Mouse (Mus musculus) forebrain, embryonic 14.5 days (tissue): Measurements from ENCODE around the gene Mical1. TPM values are rescaled to one million over a fixed set of nuclear protein-coding genes. Genes with fewer than 3 reads are reported as not detected.

ENCODE experiments used
- ATAC-seq: fragments of 200-750 bp; cut with Nextera tagmentation; 2 replicates; pipeline ENCODE4 v1.8.0; 2017; ENCODE audit warnings: mild to moderate bottlenecking, moderate library complexity
- DNase-seq: peaks from one replicate; pipeline ENCODE4 v3.0.0-alpha.2; 2015; ENCODE audit warnings: low spot score
- H3K27ac ChIP-seq: fragments of 300-500 bp; sonication (generic); 2 replicates; pipeline ENCODE4 v1.5.1; 2014; ENCODE audit warnings: low read depth, mild to moderate bottlenecking, control low read depth, low read length, moderate library complexity
- H3K27me3 ChIP-seq: fragments of 300-500 bp; sonication (generic); replicated peaks from 2 replicates; pipeline ENCODE4 v1.6.1; 2014; ENCODE audit warnings: low read length, control low read depth, mixed read lengths; ENCODE audit not compliant: control insufficient read depth, insufficient read depth
- H3K36me3 ChIP-seq: fragments of 300-500 bp; sonication (generic); 2 replicates; pipeline ENCODE4 v1.6.1; 2014; ENCODE audit warnings: low read length, control low read depth; ENCODE audit not compliant: control insufficient read depth, insufficient read depth
- H3K4me1 ChIP-seq: fragments of 300-500 bp; sonication (generic); 2 replicates; pipeline ENCODE4 v1.6.1; 2014; ENCODE audit warnings: antibody characterized with exemption, low read length, control low read depth; ENCODE audit not compliant: control insufficient read depth, insufficient read depth
- H3K4me2 ChIP-seq: fragments of 300-500 bp; sonication (generic); 2 replicates; pipeline ENCODE4 v1.6.1; 2014; ENCODE audit warnings: mild to moderate bottlenecking, control low read depth, low read length
- H3K4me3 ChIP-seq: fragments of 300-500 bp; sonication (generic); 2 replicates; pipeline ENCODE4 v1.5.1; 2014; ENCODE audit warnings: low read depth, low read length, control low read depth
- H3K9ac ChIP-seq: fragments of 300-500 bp; sonication (generic); 2 replicates; pipeline ENCODE4 v1.6.1; 2014; ENCODE audit warnings: mild to moderate bottlenecking, low read length, control low read depth, moderate library complexity
- H3K9me3 ChIP-seq: fragments of 300-500 bp; sonication (generic); replicated peaks from 2 replicates; pipeline ENCODE4 v1.6.1; 2016; ENCODE audit warnings: low read length, control low read depth, mixed read lengths; ENCODE audit not compliant: control insufficient read depth
- WGBS: fragments of 180-500 bp; shearing (Covaris S2); extraction: QIAGEN DNeasy Blood & Tissue Kit; methylation state at CpG from one replicate; pipeline ENCODE4 v1.1.7; 2014; 5-methylcytosine and 5-hydroxymethylcytosine counted together
- polyA plus RNA-seq: library from polyadenylated mRNA; unstranded; fragments of >200 nt; fragmentation: Nextera tagmentation; extraction: Ambion mirVana; gene quantifications from 2 replicates; pipeline ENCODE4 v1.2.1, GENCODE M21; 2014

Mical1 gene
- polyA plus RNA-seq, 1 experiment from 2014 or later = 24.9 TPM

GRCm38 (mm10) chr10:41485778-41486177, 9.7 kb downstream of the Mical1 start:
- Histone ChIP-seq H3K9me3 (no peaks in the 10 kb centered on the region), H3K27me3 (no peaks in the 10 kb centered on the region), H3K9ac (no peak overlapping the region), H3K4me3 (no peak overlapping the region), H3K4me2 (no peak overlapping the region), H3K4me1 (peaks cover 15% of the 10 kb centered on the region), H3K27ac (no peak overlapping the region), H3K36me3 (peaks cover 64% of the 10 kb centered on the region)
- ATAC-seq (no peak), DNase-seq (no peak)
- WGBS = 94% methylated on average over 16 of the region's 16 CpGs

- DNase-seq (no peak), ATAC-seq (no peak)
- whole genome bisulfite sequencing = 83% methylated on average over 14 of the region's 14 CpGs
- Histone ChIP-seq H3K27ac (no peak overlapping the region), H3K36me3 (peaks cover 58% of the 10 kb centered on the region), H3K9me3 (no peaks in the 10 kb centered on the region), H3K9ac (no peak overlapping the region), H3K4me3 (no peak overlapping the region), H3K4me2 (no peak overlapping the region), H3K27me3 (no peaks in the 10 kb centered on the region), H3K4me1 (peaks cover 15% of the 10 kb centered on the region)
Observed at GRCm38 (mm10) chr10:41486506-41487170, 10.5 kb downstream of the Mical1 start.

- Histone ChIP-seq H3K36me3 (peaks cover 42% of the 10 kb centered on the region), H3K9me3 (no peaks in the 10 kb centered on the region), H3K4me3 (peak overlapping the region; percentile 65), H3K27me3 (no peaks in the 10 kb centered on the region), H3K4me2 (peak overlapping the region; percentile 98), H3K9ac (peak overlapping the region; percentile 68), H3K4me1 (peaks cover 15% of the 10 kb centered on the region), H3K27ac (no peak overlapping the region)
- DNase-seq (no peak), ATAC-seq (no peak)
- WGBS = 49% methylated on average over 7 of the region's 7 CpGs
Observed at GRCm38 (mm10) chr10:41488877-41489276, 12.8 kb downstream of the Mical1 start.

GRCm38 (mm10) chr10:41489294-41489693, 13.2 kb downstream of the Mical1 start:
- no peak for DNase-seq
- Histone ChIP-seq H3K4me3 (peak overlapping the region; percentile 65), H3K27ac (no peak overlapping the region), H3K36me3 (peaks cover 38% of the 10 kb centered on the region), H3K9me3 (no peaks in the 10 kb centered on the region), H3K27me3 (no peaks in the 10 kb centered on the region), H3K4me1 (peaks cover 15% of the 10 kb centered on the region), H3K9ac (peak overlapping the region; percentile 68), H3K4me2 (peak overlapping the region; percentile 98)
- ATAC-seq = no peak
- 32% methylated on average over 8 of the region's 8 CpGs for WGBS

GRCm38 (mm10) chr10:41489708-41490517, 13.8 kb downstream of the Mical1 start, which contains the start of the genes Smpd2 and Ppil6:
Smpd2 (minus strand) TSS chr10:41490369.
Ppil6 (plus strand) TSS chr10:41490439.
- peak within 1 kb of the TSS; percentile 65 for H3K4me3 ChIP-seq
- H3K9me3 ChIP-seq = no peaks in the 10 kb centered on the region
- peak; percentile 94 for DNase-seq
- H3K27ac ChIP-seq = no peak within 1 kb of the TSS; the same call in 1 of the 2 replicates
- no peaks in the 10 kb centered on the region for H3K27me3 ChIP-seq
- peak within 1 kb of the TSS; percentile 98 for H3K4me2 ChIP-seq
- H3K9ac ChIP-seq = peak within 1 kb of the TSS; percentile 68
- peaks cover 31% of the 10 kb centered on the region for H3K36me3 ChIP-seq
- peaks cover 15% of the 10 kb centered on the region for H3K4me1 ChIP-seq
- under 1% methylated on average over 50 of the region's 50 CpGs for WGBS
- ATAC-seq = peak; percentile 97

GRCm38 (mm10) chr10:41490518-41490873, 14.4 kb downstream of the Mical1 start:
- H3K27ac ChIP-seq = no peak overlapping the region; the same call in 1 of the 2 replicates

GRCm38 (mm10) chr10:41491111-41491510, 15.0 kb downstream of the Mical1 start:
- H3K27ac ChIP-seq = no peak overlapping the region
- WGBS = 48% methylated on average over 4 of the region's 4 CpGs
- no peak overlapping the region for H3K4me3 ChIP-seq
- H3K36me3 ChIP-seq = peaks cover 20% of the 10 kb centered on the region
- H3K27me3 ChIP-seq = no peaks in the 10 kb centered on the region
- H3K9ac ChIP-seq = no peak overlapping the region
- no peak for ATAC-seq
- H3K4me1 ChIP-seq = peaks cover 15% of the 10 kb centered on the region
- H3K9me3 ChIP-seq = no peaks in the 10 kb centered on the region
- DNase-seq = no peak
- peak overlapping the region; percentile 98 for H3K4me2 ChIP-seq

More at GRCm38 (mm10) chr10:41490518-41490873, 14.4 kb downstream of the Mical1 start:
- ATAC-seq (no peak), DNase-seq (no peak)
- H3K4me2 ChIP-seq = peak overlapping the region; percentile 98
- WGBS = under 1% methylated on average over 29 of the region's 29 CpGs
- peak overlapping the region; percentile 68 for H3K9ac ChIP-seq
- H3K36me3 ChIP-seq = peaks cover 26% of the 10 kb centered on the region
- no peaks in the 10 kb centered on the region for H3K9me3 ChIP-seq
- peak overlapping the region; percentile 65 for H3K4me3 ChIP-seq
- H3K27me3 ChIP-seq = no peaks in the 10 kb centered on the region
- H3K4me1 ChIP-seq = peaks cover 15% of the 10 kb centered on the region

GRCm38 (mm10) chr10:41500941-41501340, 24.8 kb downstream of the Mical1 start:
- no peak overlapping the region for H3K27ac ChIP-seq
- no peaks in the 10 kb centered on the region for H3K27me3 ChIP-seq
- H3K9ac ChIP-seq = no peak overlapping the region
- H3K9me3 ChIP-seq = no peaks in the 10 kb centered on the region
- no peaks in the 10 kb centered on the region for H3K36me3 ChIP-seq
- ATAC-seq (no peak), DNase-seq (peak; percentile 59)
- no peaks in the 10 kb centered on the region for H3K4me1 ChIP-seq
- no peak overlapping the region for H3K4me3 ChIP-seq
- no peak overlapping the region for H3K4me2 ChIP-seq
- WGBS = 52% methylated on average over 4 of the region's 4 CpGs

- no peaks in the 10 kb centered on the region for H3K9me3 ChIP-seq
Observed at GRCm38 (mm10) chr10:41504996-41505395, 28.9 kb downstream of the Mical1 start.

More at GRCm38 (mm10) chr10:41504996-41505395, 28.9 kb downstream of the Mical1 start:
- H3K27me3 ChIP-seq = no peaks in the 10 kb centered on the region
- H3K36me3 ChIP-seq = no peaks in the 10 kb centered on the region
- DNase-seq (no peak), ATAC-seq (0 out of 2 replicates have a peak, but pooled peaks have one; percentile 7)
- no peaks in the 10 kb centered on the region for H3K4me1 ChIP-seq
- H3K9ac ChIP-seq = no peak overlapping the region
- 80% methylated on average over 1 of the region's 1 CpGs for WGBS
- H3K4me2 ChIP-seq = no peak overlapping the region
- H3K4me3 ChIP-seq = no peak overlapping the region
- no peak overlapping the region for H3K27ac ChIP-seq
